Comparison of ENCODE assay signal across 10 mouse cellular contexts in the genomic region with DNA sequence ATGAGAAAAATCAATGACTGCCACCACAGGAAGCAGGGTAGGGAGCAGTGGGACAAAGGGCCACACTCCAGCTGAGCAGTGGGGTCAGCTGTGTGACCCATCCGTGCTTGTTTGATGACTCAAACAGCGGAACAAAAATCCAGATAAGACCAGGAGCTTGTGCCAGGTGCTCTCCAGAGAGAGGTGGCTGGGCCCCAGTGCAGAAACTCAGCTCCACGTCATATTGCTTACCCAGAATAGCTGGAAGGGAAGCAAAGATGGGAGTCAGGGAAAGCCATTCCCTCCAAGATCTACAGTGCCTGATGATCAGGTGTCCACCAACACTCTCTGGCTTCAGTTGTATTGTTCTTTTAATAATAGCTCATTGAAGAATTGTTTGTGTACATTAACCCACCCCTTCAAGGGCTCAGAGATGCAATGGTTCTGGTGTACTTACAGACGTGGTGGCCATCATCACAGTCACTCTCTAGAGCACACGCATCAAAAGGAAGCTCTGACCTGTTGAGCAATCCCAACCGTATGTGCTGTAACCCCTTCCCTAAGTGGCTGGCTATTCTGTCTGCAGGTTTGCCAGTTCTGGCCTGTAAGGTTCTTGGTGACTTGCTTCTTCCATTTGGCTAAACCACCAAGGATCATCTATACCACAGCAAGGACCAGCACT.
DNase-seq lines count a peak whose midpoint lies in the region; ATAC-seq and TF ChIP-seq lines count a peak whose summit lies in the region.
"Had no signal": no experiment of that assay in that cellular context is flagged by ENCODE, and none has a peak within 500 bp of the region (broad histone marks: within the 10 kb centered on the region; RNA-seq: fewer than 3 reads in every experiment).

No protein-coding gene starts in this region.

- H3K9ac ChIP-seq in heart, embryonic 13.5 days: no peak overlapping the region
- no peak overlapping the region for H3K9ac ChIP-seq in liver, embryonic 16.5 days (ENCODE audit: low read depth, low read length)
- no peak overlapping the region for H3K9ac ChIP-seq in neural tube, embryonic 15.5 days (replicated peaks)

- peak; percentile 49 to 66 for DNase-seq in urinary bladder, adult 18-20 months (ENCODE audit: low spot score in 2 of 2)
- DNase-seq in urinary bladder, postnatal 25 days (ENCODE audit: low spot score): no peak
- no peak for DNase-seq in adipocyte (ENCODE audit: low spot score)
- no peak for DNase-seq in thymus, adult 2 months
- no peak for DNase-seq in left cerebral cortex, postnatal 4 days
- DNase-seq: retina, postnatal 1 day had no signal

- H3K4me3 ChIP-seq in heart, embryonic 13.5 days: no peak overlapping the region
- H3K4me3 ChIP-seq in liver, embryonic 16.5 days (ENCODE audit: low read depth, low read length): no peak overlapping the region
- no peak overlapping the region for H3K4me3 ChIP-seq in thymus, adult 2 months (ENCODE audit: control insufficient read depth, insufficient read depth, low read length)
- no peak overlapping the region for H3K4me3 ChIP-seq in neural tube, embryonic 15.5 days (replicated peaks)

- no peaks in the 10 kb centered on the region for H3K36me3 ChIP-seq in heart, embryonic 13.5 days
- no peaks in the 10 kb centered on the region for H3K36me3 ChIP-seq in liver, embryonic 16.5 days (ENCODE audit: control insufficient read depth, insufficient read depth)
- H3K36me3 ChIP-seq in thymus, adult 2 months (ENCODE audit: control insufficient read depth, insufficient read depth, low read length): no peaks in the 10 kb centered on the region
- H3K36me3 ChIP-seq in neural tube, embryonic 15.5 days: no peaks in the 10 kb centered on the region

- H3K4me1 ChIP-seq in heart, embryonic 13.5 days: peaks cover 22% of the 10 kb centered on the region
- H3K4me1 ChIP-seq in liver, embryonic 16.5 days (ENCODE audit: control insufficient read depth, low read depth, low read length): no peaks in the 10 kb centered on the region
- no peaks in the 10 kb centered on the region for H3K4me1 ChIP-seq in thymus, adult 2 months (replicated peaks; ENCODE audit: control insufficient read depth, insufficient read depth, low read length)
- H3K4me1 ChIP-seq in neural tube, embryonic 15.5 days: no peaks in the 10 kb centered on the region

- H3K4me2 ChIP-seq in heart, embryonic 13.5 days: no peak overlapping the region
- no peak overlapping the region for H3K4me2 ChIP-seq in liver, embryonic 16.5 days (ENCODE audit: low read depth, low read length)
- no peak overlapping the region for H3K4me2 ChIP-seq in neural tube, embryonic 15.5 days

- TF ChIP-seq POLR2A in thymus, adult 2 months (IDR thresholded peaks at IDR 0.05; ENCODE audit: control insufficient read depth, extremely low read depth, insufficient read depth, low read length, poor library complexity): no peak

- WGBS in heart, embryonic 13.5 days: 44% methylated on average over 6 of the region's 6 CpGs
- 36% methylated on average over 6 of the region's 6 CpGs for WGBS in liver, embryonic 16.5 days (ENCODE audit: insufficient replicate concordance)
- WGBS in thymus, adult 2 months: 84% methylated on average over 6 of the region's 6 CpGs
- 78% methylated on average over 6 of the region's 6 CpGs for WGBS in neural tube, embryonic 15.5 days

- H3K9me3 ChIP-seq in heart, embryonic 13.5 days: no peaks in the 10 kb centered on the region
- H3K9me3 ChIP-seq in liver, embryonic 16.5 days (replicated peaks; ENCODE audit: control insufficient read depth, low read length): no peaks in the 10 kb centered on the region
- no peaks in the 10 kb centered on the region for H3K9me3 ChIP-seq in neural tube, embryonic 15.5 days (replicated peaks)

- intact Hi-C loops in left cerebral cortex, postnatal 4 days (cut with DNase I): no loop called here

- ATAC-seq in heart, embryonic 13.5 days (ENCODE audit: extremely low read depth, insufficient number of reproducible peaks, low FRiP score, low TSS enrichment): no peak
- peak; percentile 92 for ATAC-seq in liver, embryonic 16.5 days (ENCODE audit: low read depth)
- ATAC-seq in neural tube, embryonic 15.5 days (ENCODE audit: low FRiP score): no peak

- H3K27me3 ChIP-seq in heart, embryonic 13.5 days (replicated peaks): no peaks in the 10 kb centered on the region
- H3K27me3 ChIP-seq in liver, embryonic 16.5 days (ENCODE audit: control insufficient read depth, insufficient read depth, low read depth, low read length): no peaks in the 10 kb centered on the region
- H3K27me3 ChIP-seq in thymus, adult 2 months (ENCODE audit: control insufficient read depth, insufficient read depth, low read length): no peaks in the 10 kb centered on the region
- no peaks in the 10 kb centered on the region for H3K27me3 ChIP-seq in neural tube, embryonic 15.5 days (replicated peaks)

- TF ChIP-seq CTCF in thymus, adult 2 months (IDR thresholded peaks at IDR 0.05; ENCODE audit: borderline replicate concordance, control insufficient read depth, extremely low read depth, insufficient read depth, low read length, poor library complexity): no peak

- peak overlapping the region; percentile 45; the same call in 1 of the 2 replicates for H3K27ac ChIP-seq in heart, embryonic 13.5 days (replicated peaks)
- peak overlapping the region; percentile 12; the same call in 1 of the 2 replicates for H3K27ac ChIP-seq in liver, embryonic 16.5 days (ENCODE audit: low read length)
- H3K27ac ChIP-seq in thymus, adult 2 months (ENCODE audit: control insufficient read depth, insufficient read depth, low read length): no peak overlapping the region
- H3K27ac ChIP-seq in neural tube, embryonic 15.5 days (replicated peaks): no peak overlapping the region
- H3K27ac ChIP-seq: kidney, postnatal 0 days had no signal

Comparison
In these comparisons a context has a peak if more than half of its experiments do, and no peak if none do; other contexts are left out.
1. DNase-seq: peak in urinary bladder, adult 18-20 months (2 of 2); none in urinary bladder, postnatal 25 days (single experiment), adipocyte (single experiment), thymus, adult 2 months (single experiment) and left cerebral cortex, postnatal 4 days (single experiment).
2. H3K27ac ChIP-seq: peak in heart, embryonic 13.5 days (single experiment) and liver, embryonic 16.5 days (single experiment); none in thymus, adult 2 months (single experiment) and neural tube, embryonic 15.5 days (single experiment).